Mouse (Mus musculus) ES-Bruce4 (cell line): ENCODE measurements around the gene Cobl.

ENCODE experiments used
- CTCF ChIP-seq: IDR thresholded peaks from one replicate; pipeline ENCODE4 v1.8.1; 2011; ENCODE audit warnings: low read depth, low read length
- EP300 ChIP-seq: IDR thresholded peaks from 2 replicates; pipeline ENCODE4 v1.6.1; 2011; ENCODE audit warnings: low read depth, low read length; ENCODE audit not compliant: insufficient read depth

- TF ChIP-seq EP300 = no peak
- no peak for TF ChIP-seq CTCF
Observed at GRCm38 (mm10) chr11:12513796-12514195, 49.0 kb upstream of the Cobl start.
